Mouse (Mus musculus) heart, embryonic 11.5 days (tissue): ENCODE data around the gene Zfp618. TPM values are rescaled to one million over a fixed set of nuclear protein-coding genes. Genes with fewer than 3 reads are reported as not detected.

ENCODE experiments used
- ATAC-seq: fragments of 200-750 bp; cut with Nextera tagmentation; replicated peaks from 2 replicates; pipeline ENCODE4 v1.8.0; 2017; ENCODE audit warnings: moderate library complexity; ENCODE audit not compliant: insufficient number of reproducible peaks, low FRiP score, low TSS enrichment
- H3K27ac ChIP-seq: fragments of 300-500 bp; sonication (generic); 2 replicates; pipeline ENCODE4 v1.5.1; 2014; ENCODE audit warnings: mild to moderate bottlenecking, low read depth, low read length
- H3K27me3 ChIP-seq: fragments of 300-500 bp; sonication (generic); 2 replicates; pipeline ENCODE4 v1.6.1; 2014; ENCODE audit warnings: mild to moderate bottlenecking, low read length, mixed read lengths; ENCODE audit not compliant: control insufficient read depth, insufficient read depth
- H3K36me3 ChIP-seq: fragments of 300-500 bp; sonication (generic); 2 replicates; pipeline ENCODE4 v1.6.1; 2014; ENCODE audit warnings: mild to moderate bottlenecking, low read length, moderate library complexity, mixed read lengths; ENCODE audit not compliant: control insufficient read depth, insufficient read depth
- H3K4me1 ChIP-seq: fragments of 300-500 bp; sonication (generic); 2 replicates; pipeline ENCODE4 v1.6.1; 2014; ENCODE audit warnings: low read length; ENCODE audit not compliant: control insufficient read depth, insufficient read depth
- H3K4me2 ChIP-seq: fragments of 300-500 bp; sonication (generic); 2 replicates; pipeline ENCODE4 v1.6.1; 2014; ENCODE audit warnings: mild to moderate bottlenecking, moderate library complexity
- H3K4me3 ChIP-seq: fragments of 300-500 bp; sonication (generic); 2 replicates; pipeline ENCODE4 v1.5.1; 2014; ENCODE audit warnings: low read depth, low read length
- H3K9ac ChIP-seq: fragments of 300-500 bp; sonication (generic); 2 replicates; pipeline ENCODE4 v1.6.1; 2014; ENCODE audit warnings: mild to moderate bottlenecking, low read depth, low read length, moderate library complexity
- H3K9me3 ChIP-seq: fragments of 300-500 bp; sonication (generic); replicated peaks from 2 replicates; pipeline ENCODE4 v1.6.1; 2016; ENCODE audit warnings: low read length; ENCODE audit not compliant: control insufficient read depth
- WGBS: fragments of 180-500 bp; shearing (Covaris S2); extraction: QIAGEN DNeasy Blood & Tissue Kit; methylation state at CpG from one replicate; pipeline ENCODE4 v1.1.7; 2014; ENCODE audit not compliant: insufficient replicate concordance; 5-methylcytosine and 5-hydroxymethylcytosine counted together
- polyA plus RNA-seq: library from polyadenylated mRNA; unstranded; fragments of >200 nt; fragmentation: Nextera tagmentation; extraction: Ambion mirVana; gene quantifications from 2 replicates; pipeline ENCODE4 v1.2.1, GENCODE M21; 2014

Zfp618 gene
- 11.6 and 12.3 TPM in 2 replicates for polyA plus RNA-seq

- no peaks in the 10 kb centered on the region for H3K27me3 ChIP-seq
- H3K9me3 ChIP-seq: no peaks in the 10 kb centered on the region
- peak within 1 kb of the TSS; percentile 94 for H3K9ac ChIP-seq
- H3K27ac ChIP-seq: peak within 1 kb of the TSS; percentile 57; the same call in 1 of the 2 replicates
- peak within 1 kb of the TSS; percentile 81 for H3K4me2 ChIP-seq
- under 1% methylated on average over 20 of the region's 86 CpGs for WGBS
- H3K36me3 ChIP-seq: no peaks in the 10 kb centered on the region
- H3K4me1 ChIP-seq: no peaks in the 10 kb centered on the region
- H3K4me3 ChIP-seq: peak within 1 kb of the TSS; percentile 82
- ATAC-seq: no peak
Measured at GRCm38 (mm10) chr4:62965497-62966302, at the start of gene Zfp618. Gene Zfp618 (plus strand): TSS chr4:62965573.

GRCm38 (mm10) chr4:62917056-62917455 is 48.3 kb upstream of the Zfp618 start:
- H3K9me3 ChIP-seq: no peaks in the 10 kb centered on the region
- H3K4me1 ChIP-seq: no peaks in the 10 kb centered on the region
- no peak for ATAC-seq
- 84% methylated on average over 8 of the region's 8 CpGs for WGBS
- no peak overlapping the region for H3K9ac ChIP-seq
- no peak overlapping the region for H3K4me3 ChIP-seq
- H3K36me3 ChIP-seq: no peaks in the 10 kb centered on the region
- no peak overlapping the region for H3K4me2 ChIP-seq
- no peaks in the 10 kb centered on the region for H3K27me3 ChIP-seq
- no peak overlapping the region for H3K27ac ChIP-seq

- Histone ChIP-seq H3K9ac (no peak overlapping the region), H3K27ac (no peak overlapping the region), H3K4me3 (no peak overlapping the region), H3K4me2 (no peak overlapping the region), H3K4me1 (no peaks in the 10 kb centered on the region), H3K9me3 (no peaks in the 10 kb centered on the region), H3K36me3 (no peaks in the 10 kb centered on the region), H3K27me3 (no peaks in the 10 kb centered on the region)
- no peak for ATAC-seq
- 85% methylated on average over 4 of the region's 4 CpGs for WGBS
Measured at GRCm38 (mm10) chr4:62933798-62934197, 31.6 kb upstream of the Zfp618 start.

- 83% methylated on average over 11 of the region's 11 CpGs for WGBS
- no peak overlapping the region for H3K4me3 ChIP-seq
- H3K27ac ChIP-seq: no peak overlapping the region
- ATAC-seq: no peak
- H3K9ac ChIP-seq: no peak overlapping the region
- H3K27me3 ChIP-seq: no peaks in the 10 kb centered on the region
- no peak overlapping the region for H3K4me2 ChIP-seq
- no peaks in the 10 kb centered on the region for H3K36me3 ChIP-seq
- H3K4me1 ChIP-seq: no peaks in the 10 kb centered on the region
- no peaks in the 10 kb centered on the region for H3K9me3 ChIP-seq
Measured at GRCm38 (mm10) chr4:62935589-62936218, 29.7 kb upstream of the Zfp618 start.

- no peaks in the 10 kb centered on the region for H3K36me3 ChIP-seq
- 58% methylated on average over 14 of the region's 14 CpGs for WGBS
- H3K4me2 ChIP-seq: no peak overlapping the region
- H3K27me3 ChIP-seq: no peaks in the 10 kb centered on the region
- ATAC-seq: no peak
- H3K27ac ChIP-seq: no peak overlapping the region
- H3K4me3 ChIP-seq: no peak overlapping the region
- no peaks in the 10 kb centered on the region for H3K4me1 ChIP-seq
- H3K9ac ChIP-seq: no peak overlapping the region
- no peaks in the 10 kb centered on the region for H3K9me3 ChIP-seq
Measured at GRCm38 (mm10) chr4:62941961-62942892, 23.1 kb upstream of the Zfp618 start.

GRCm38 (mm10) chr4:62944326-62944879 is 21.0 kb upstream of the Zfp618 start:
- Histone ChIP-seq H3K9ac (no peak overlapping the region), H3K27ac (no peak overlapping the region), H3K27me3 (no peaks in the 10 kb centered on the region), H3K9me3 (no peaks in the 10 kb centered on the region), H3K4me2 (no peak overlapping the region), H3K4me3 (no peak overlapping the region), H3K4me1 (no peaks in the 10 kb centered on the region), H3K36me3 (no peaks in the 10 kb centered on the region)
- ATAC-seq: no peak
- WGBS: 49% methylated on average over 4 of the region's 4 CpGs

GRCm38 (mm10) chr4:62963806-62964205 is 1.6 kb upstream of the Zfp618 start:
- Histone ChIP-seq H3K27ac (no peak overlapping the region), H3K4me1 (no peaks in the 10 kb centered on the region), H3K27me3 (no peaks in the 10 kb centered on the region), H3K9me3 (no peaks in the 10 kb centered on the region), H3K9ac (no peak overlapping the region), H3K36me3 (no peaks in the 10 kb centered on the region), H3K4me2 (no peak overlapping the region), H3K4me3 (no peak overlapping the region)
- no peak for ATAC-seq
- WGBS: 62% methylated on average over 4 of the region's 4 CpGs

- Histone ChIP-seq H3K9me3 (no peaks in the 10 kb centered on the region), H3K4me2 (peak overlapping the region; percentile 81), H3K27ac (peak overlapping the region; percentile 57; the same call in 1 of the 2 replicates), H3K4me1 (no peaks in the 10 kb centered on the region), H3K27me3 (no peaks in the 10 kb centered on the region), H3K36me3 (no peaks in the 10 kb centered on the region), H3K4me3 (peak overlapping the region; percentile 82), H3K9ac (peak overlapping the region; percentile 94)
- ATAC-seq: no peak
- 4% methylated on average over 20 of the region's 52 CpGs for WGBS
Measured at GRCm38 (mm10) chr4:62964844-62965496, 403 bp upstream of the Zfp618 start.
